Mouse (Mus musculus): ENCODE results near the gene Rccd1.
"Not testable (repeated sequence)": the region's sequence is repeated elsewhere in the genome, so short reads cannot be mapped to it uniquely, and the experiment has no call there.

Rccd1 gene

DNA sequence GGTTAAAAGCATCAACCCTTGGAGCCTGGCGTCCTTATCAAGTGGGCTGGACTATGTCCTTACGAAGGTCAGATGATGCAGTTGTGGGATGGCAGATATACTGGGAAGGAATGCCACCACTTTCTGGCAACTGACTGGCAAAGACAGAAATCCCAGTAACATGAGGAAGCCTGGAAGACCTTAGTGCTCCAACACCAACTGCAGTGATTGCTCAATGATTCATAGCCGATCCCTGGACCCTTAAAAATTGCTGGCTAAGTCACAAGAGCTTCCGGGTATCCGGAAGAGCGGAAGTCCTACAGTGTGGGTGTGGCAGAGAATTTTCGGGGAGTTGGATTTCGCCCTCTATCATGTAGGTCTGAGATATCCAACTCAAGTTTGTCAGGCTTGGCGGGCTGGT is 21.9 kb upstream of the Rccd1 start:
- no peak for DNase-seq (ENCODE audit: low read depth, low spot score)

DNA sequence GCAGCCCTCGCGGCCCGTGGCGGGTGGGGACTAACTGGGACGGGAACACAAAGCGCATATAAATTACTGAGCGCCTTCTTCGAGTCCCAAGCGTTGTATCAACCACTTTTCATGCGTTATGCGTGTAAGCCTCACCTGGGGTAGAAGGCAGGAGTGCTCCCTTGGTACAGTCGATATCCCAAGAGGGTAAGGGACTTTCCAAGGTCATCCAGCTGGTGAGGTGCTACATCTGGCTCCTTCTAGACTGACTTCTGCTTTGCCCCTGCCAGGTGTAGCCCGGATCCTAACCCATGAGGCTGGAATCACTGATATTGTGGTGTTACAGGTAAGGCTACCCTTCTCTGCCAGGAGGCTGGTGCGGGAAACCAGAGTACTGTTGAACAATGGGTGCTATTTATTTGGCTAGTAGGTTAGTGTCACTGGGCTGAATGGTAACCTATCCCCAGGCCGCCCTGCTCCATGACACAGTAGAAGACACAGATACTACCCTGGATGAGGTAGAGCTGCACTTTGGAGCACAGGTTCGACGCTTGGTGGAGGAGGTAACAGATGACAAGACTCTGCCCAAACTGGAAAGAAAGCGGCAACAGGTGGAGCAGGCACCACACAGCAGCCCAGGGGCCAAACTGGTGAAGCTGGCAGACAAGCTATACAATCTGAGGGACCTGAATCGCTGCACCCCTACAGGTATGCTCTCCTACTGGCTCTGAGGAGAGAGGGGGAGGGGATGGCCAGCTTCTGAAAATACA is 19.2 kb upstream of the Rccd1 start:
- DNase-seq (ENCODE audit: low read depth, low spot score): no peak

DNA sequence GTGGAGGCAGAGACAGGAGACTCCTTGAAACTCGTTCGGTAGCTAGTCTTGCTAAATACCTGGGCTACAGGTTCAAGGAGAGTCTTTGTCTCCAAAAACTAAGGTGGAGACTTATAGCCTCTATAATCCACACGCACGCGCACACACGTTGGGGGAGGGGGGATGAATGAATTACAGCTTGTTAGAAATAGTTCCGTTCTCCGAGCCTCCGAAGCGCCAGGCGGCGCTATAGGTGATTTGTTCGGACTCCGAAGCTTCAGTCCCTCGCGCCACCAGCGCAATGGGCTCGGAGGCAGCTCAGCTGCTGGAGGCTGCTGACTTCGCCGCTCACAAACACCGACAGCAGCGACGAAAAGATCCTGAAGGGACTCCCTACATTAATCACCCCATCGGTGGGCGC is 18.6 kb upstream of the Rccd1 start, which contains the start of gene Hddc3:
Gene Hddc3 (plus strand): TSS at position 247 of the 400 bp plus-strand sequence.
- DNase-seq (ENCODE audit: low read depth, low spot score): peak; percentile 95

DNA sequence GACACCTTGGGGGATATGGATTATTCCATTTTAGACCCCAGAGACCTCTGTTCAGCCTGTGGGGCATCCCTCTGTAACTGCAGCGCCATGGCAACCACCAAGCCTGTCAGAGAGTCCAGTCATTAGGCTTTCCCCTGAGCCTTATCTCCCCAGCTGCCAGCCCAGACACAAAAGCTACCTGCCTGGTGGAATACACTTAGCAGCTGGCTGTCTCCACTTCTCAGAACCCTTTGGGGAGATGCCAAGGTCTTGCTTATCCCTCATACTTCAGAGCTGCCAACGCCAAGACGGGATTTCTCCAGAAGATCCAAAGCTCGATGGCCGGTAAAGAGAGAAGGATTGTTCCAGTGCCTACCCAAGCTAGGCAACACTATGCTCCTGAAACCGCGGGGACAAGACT is 17.5 kb upstream of the Rccd1 start:
- no peak for DNase-seq (ENCODE audit: low read depth, low spot score)

DNA sequence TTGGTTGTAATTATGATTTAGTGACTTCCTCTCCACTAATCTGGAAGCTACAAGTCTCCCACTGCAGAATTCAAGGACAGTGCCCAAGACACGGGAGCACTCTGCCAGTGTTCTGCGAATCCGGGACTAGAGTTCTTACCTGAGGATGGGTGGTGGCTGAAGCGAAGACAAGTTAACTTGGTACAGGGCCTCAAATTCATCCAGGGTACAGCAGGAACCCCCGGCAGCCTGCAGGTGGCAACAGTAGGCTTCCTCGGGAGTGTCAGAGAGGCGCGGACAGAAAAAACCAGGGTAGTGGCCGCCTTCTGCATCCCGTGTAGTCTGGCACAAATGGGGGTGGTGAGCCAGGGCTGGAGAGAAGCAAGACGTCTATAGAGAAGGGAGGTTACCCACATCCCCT is 16.5 kb upstream of the Rccd1 start, which contains the start of gene Unc45a:
Gene Unc45a (minus strand): TSS at position 213 of the 400 bp plus-strand sequence.
- DNase-seq (ENCODE audit: low read depth, low spot score): peak; percentile 46

DNA sequence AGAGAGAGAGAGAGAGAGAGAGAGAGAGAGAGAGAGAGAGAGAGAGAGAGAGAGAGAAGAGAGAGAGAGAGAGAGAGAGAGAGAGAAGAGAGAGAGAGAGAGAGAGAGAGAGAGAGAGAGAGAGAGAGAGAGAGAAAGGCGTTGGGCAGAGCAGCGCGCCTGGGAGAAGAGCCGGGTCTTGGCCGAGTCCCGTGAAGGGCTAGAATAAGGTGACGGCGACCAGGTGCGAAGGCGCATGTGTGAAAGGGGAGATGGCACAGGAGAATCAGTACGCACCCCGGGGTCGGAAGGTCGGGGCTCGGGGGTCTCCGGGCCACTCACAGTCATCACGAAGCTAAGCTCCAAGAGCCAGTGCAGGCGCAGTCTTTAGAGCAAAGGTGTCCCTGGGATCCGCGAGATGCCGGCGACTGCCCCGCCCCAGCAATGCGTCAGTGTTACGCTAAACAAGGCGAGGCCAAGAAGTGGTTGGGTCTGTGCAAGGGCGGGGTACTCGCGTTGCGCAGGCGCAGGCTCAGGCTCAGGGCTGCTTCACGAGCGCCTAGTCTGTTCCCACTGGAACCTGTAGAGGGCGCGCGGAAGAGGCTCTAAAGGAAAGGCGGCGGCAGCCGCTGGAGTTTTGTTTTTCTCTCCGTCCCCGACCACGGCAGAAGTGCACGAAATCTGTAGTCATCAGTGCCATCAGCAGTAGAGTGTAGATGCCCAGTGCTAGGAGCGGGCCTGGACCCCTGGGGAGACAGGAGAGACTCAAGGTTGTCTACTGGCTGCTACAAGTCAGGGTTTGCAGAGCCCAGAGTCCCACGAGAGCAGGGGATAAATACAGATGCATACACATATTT is 15.8 kb upstream of the Rccd1 start:
- peak; percentile 96 for DNase-seq (ENCODE audit: low read depth, low spot score)

DNA sequence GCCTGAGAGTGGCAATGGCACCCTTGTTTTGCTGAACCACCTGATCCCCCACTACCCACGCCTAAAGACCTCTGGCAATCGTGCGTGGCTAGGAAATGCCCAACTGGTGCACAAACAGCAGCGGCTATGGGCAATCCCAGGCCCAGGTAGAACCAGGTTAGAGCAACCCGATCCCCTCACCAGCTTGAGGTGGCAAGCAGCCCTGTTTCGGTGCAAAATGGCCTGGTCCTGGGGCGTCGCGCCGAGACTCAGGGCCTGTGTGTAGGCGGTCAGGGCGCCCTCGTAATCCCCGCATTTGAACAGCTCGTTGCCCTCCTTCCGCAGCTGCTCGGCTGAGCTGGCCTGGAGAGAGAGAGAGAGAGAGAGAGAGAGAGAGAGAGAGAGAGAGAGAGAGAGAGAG is 15.1 kb upstream of the Rccd1 start:
- peak; percentile 54 for DNase-seq (ENCODE audit: low read depth, low spot score)

DNA sequence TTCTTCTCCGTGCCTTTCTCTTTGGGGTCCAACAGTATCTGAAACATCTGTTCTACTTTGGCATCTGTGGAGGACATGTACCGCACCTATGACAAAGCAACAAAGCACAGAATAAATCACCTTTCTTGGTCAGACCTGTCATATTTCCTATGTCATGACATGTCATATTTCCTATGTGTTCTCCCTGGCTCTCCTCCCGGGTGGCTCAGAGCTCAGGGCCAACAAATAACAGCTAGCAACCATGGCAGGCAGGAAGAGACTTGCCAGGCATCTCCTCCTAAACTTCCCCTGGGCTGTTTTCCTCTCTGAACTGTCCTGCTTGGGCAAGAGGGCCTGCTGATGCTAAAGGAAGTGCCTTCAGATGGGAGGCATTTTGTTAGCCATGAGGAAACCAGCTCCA is 12.7 kb upstream of the Rccd1 start:
- no peak for DNase-seq (ENCODE audit: low read depth, low spot score)

DNA sequence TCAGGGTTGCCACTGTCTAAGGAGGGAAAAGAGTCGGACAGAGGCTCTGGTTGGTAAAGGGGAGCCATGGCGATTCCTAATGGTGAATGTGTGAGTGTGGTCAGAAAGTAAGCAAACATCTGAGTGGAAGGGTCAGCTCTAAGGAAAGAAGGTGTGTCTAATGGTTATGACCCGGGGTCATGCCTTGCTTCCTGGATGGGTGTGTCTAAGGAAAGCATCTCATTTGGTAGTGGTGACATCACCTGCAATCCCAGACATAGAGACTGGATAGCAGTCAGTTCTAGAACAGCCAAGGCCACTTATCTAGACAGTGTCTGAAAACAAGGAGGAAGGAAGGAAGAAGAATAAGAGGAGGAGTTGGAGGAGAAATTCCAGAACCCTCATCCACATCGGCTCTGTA is 10.6 kb upstream of the Rccd1 start:
- no peak for DNase-seq (ENCODE audit: low read depth, low spot score)

DNA sequence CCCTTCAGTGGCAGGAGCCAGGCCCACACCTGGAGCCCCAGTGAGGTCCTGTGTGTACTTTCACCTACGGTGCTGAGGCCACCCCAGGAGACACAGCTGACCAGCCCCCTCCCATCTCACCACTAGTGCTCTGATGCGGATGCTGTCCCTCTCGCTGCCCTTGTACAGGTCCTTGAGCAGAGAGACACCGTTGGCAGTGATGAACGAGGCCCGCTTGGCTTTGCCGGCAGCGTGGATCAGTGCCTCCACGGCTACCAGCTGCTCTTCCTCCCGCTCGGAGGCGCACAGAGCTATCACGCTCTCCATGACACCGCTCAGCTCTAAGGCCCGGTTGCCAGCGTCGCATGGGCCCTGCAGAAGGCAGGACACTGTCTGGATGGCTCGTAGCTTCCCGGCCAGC is 7.2 kb upstream of the Rccd1 start:
- DNase-seq (ENCODE audit: low read depth, low spot score): no peak

DNA sequence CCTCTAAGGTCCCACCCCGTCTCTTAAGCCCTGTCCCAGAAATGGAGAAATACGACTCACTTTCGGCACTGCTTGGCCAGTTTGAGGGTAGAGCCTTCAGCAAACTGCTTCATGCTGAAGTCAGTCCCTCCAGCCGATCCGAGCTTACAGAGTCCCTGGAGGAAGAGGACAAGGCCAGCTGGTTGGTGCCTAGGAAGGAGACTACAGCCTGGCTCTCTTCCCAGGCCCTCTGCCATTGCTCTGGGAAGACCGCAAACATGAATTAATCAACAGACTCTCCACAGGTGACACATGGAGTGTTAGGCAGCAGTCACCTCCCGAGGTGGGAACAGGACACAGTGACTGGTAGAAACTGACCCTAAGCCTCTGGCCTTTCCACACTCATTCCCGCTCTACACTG is 6.0 kb upstream of the Rccd1 start:
- no peak for DNase-seq (ENCODE audit: low read depth, low spot score)

DNA sequence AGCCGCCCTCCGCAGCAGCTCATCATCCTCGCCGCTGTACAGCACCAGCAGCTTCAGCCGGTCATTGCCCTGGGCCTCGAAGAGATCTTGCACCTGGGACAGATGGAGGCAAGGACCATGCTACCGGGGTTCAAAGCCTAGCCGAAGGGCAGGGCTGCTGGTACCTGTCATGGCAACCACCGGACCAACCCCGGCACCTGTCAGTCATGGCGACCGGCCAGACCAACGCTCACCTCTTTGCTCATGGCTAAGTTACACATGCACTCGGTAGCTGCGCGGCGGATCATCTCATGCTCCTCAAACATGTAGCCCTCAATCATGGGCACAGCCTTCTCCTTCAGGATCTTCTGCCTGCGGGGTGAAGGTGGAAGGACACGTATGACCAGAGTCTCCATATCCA is 1.8 kb upstream of the Rccd1 start:
- DNase-seq (ENCODE audit: low read depth, low spot score): no peak

DNA sequence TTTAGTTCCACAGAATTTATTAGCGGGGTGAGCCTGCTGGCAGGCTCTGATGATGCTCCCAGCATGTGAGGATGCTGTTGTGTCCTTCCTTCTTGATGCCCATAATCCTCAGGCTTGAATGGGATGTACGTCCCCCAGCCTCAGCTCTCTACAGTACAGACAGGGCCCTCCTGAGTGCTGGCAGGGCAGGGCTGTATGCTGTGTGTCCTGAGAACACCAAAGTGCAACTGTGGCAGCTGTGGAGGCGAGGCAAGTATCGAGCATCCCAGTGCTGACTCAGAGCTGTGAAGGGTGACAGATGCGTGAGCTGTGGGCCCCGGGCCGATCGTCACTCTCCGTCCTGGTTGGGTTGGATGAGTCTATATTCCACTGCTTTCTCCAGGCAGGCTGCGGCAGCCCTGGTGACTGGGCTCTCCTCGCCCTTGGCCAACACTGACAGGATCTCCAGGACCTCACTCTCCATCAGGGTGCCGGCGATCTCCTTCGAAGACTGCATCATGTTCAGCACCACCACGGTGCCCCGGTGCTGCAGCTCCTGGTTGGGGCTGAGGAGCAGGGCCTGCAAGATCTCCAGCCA is 1.1 kb upstream of the Rccd1 start:
- no peak for DNase-seq (ENCODE audit: low read depth, low spot score)

DNA sequence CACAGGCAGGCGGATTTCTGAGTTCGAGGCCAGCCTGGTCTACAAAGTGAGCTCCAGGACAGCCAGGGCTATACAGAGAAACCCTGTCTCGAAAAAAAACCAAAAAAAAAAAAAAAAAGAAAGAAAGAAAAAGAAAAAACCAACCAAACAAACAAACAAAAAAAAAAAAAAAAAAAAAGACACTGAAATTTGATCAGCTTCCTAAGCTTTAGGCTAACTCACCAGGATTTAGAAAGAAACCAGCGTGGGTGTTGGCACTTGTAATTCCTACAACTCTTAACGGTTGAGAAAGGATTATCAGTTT is 514 bp upstream of the Rccd1 start:
- not testable (repeated sequence) for DNase-seq (ENCODE audit: low read depth, low spot score)

DNA sequence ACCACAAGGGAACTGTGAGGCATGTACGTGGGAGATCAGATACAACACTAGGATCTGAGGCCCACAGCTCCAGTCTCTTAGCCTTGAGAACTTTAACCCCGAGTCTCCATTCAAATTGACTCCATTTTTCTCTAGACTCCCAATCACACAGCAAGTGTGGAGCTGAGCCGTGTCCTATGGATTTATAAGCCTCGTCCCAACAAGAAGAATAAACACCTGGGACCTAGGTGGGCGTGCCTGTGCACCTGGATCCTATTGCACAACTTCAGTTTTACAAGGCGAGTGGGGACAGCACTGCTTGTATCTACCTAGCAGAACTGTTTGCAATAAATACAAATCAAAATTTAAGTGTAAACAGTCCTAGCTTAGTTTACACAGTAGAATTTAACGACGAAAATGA is 918 bp downstream of the Rccd1 start:
- DNase-seq (ENCODE audit: low read depth, low spot score): no peak

DNA sequence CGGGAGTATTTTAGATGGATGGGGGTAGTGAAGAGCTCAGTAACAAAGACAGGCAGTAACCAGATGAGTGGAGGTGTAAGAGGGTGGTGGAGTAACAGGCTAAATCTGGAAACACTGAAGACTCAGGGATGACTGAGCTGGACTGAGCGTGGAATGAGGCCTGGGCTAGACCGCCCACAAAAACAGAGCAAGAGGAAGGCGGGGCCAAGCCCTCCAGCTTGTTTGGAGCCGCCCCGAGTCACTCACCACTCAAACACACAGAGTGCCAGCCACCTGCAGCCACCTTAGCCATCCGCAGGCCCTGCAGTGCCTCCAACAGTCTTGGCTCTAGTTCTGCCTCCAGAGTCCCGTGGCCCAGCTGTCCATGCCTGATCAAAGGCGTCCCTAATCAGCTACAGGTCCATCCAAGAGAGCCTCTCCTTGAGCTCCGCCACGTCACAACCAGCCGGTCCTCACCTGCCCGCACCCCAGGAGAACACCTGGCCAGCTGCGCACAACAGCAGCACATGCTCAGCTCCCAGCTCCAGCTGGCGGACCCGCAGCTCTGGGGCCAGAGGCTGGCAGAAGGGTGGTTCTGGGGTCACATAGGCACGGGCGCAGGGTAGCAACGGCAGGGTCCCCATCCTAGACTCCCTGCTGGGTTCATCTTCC is 4.3 kb downstream of the Rccd1 start:
- no peak for DNase-seq (ENCODE audit: low read depth, low spot score)

DNA sequence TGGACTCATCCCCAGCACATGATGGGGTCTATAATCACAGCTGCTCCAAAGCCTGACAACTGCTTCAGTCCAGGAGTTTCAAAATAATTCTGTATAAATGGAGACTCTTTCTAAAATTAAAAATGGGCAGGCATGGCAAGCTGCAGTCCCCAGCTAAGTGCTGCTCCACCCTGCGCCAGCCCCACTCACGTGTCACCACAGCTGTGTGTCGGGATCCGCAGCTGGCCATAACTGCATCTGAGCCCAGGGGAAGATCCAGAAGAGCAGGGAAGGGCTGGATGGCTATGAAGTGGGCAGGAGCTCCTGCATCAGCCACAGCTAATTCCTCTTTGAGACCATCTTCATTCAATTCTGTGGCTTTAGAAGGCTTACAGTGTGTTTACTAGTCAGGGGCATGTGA is 5.6 kb downstream of the Rccd1 start:
- DNase-seq (ENCODE audit: low read depth, low spot score): no peak

DNA sequence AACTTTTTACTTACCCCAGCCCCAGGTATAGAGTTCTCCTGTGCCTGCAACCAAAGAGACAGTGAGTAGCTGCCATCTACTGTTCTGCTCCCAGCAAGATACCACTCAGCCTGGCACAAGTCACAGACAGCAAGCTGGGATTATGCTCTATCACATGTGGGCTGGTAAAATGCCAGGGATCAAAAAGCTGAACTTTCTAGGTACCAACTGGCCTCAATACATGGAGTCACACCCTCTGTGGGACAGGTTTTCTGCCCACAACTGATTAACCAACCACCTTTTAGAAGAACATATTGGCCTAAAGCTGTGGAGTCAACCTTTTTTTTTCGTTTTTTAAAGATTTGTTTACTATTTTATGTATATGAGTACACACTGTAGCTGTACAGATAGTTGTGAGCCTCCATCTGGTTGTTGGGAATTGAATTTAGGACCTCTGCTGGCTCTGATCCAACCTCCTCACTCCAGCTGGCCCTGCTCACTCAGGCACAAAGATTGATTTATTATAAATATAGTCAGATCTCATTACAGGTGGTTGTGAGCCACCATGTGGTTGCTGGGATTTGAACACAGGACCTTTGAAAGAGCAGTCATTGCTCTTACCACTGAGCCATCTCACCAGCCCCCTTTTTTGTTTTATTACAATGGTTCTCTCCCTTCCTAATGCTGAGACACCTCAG is 6.7 kb downstream of the Rccd1 start:
- DNase-seq (ENCODE audit: low read depth, low spot score): no peak

DNA sequence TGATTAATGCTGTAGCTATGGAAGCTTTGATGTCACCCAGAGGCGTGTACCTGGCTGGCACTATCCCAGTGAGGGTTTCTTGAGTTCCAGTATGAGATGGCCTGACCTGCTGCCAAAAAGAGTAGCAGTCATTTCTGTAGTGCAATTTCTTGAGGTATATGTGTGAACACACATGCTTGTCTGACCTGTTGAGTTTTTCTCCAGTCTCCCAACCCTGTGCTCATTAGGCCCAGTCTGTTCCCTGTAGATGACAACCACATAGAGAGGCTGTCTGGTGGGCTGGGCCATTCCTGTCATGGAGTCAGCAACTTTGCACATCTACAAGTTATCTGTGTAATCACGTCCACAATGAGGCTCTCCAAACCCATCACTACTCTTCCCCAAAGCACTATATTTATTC is 8.5 kb downstream of the Rccd1 start:
- no peak for DNase-seq (ENCODE audit: low read depth, low spot score)

DNA sequence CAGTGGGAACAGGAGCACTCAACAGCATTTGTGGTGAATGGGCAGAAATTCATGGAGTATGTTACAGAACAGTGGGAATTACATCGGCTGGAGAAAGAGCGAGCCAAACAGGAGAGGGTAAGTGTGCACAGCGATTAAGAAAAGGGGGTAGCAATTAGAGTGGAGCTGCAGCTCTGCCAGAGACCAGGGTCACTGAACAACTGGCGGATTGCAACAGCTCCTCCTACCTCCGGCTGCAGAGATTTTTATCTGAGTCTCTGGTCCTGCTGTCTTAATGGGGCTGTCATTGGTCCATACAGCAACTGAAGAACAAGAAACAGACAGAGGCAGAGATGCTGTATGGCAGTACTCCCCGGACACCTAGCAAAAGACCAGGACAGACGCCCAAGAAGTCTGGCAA is 13.5 kb downstream of the Rccd1 start:
- no peak for DNase-seq (ENCODE audit: low read depth, low spot score)

DNA sequence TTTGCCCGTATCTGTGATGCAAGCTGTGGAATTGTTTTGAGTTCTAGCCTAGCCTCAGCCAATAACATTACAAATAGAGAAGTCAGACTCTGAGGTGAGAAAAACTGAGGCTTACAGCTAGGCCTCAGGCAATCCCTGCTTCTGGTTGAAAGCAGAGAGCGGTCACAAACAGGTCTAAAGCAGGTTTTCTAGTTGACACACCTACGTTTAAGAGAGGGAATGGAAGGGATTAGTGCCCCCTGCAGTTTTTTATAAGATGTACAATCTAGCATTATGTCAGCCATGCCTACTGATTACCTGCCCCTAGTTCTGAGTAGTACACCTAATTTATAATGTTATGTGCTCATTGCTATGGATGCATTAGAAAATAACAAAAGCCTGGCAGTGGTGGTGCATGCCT is 16.5 kb downstream of the Rccd1 start:
- DNase-seq (ENCODE audit: low read depth, low spot score): no peak

DNA sequence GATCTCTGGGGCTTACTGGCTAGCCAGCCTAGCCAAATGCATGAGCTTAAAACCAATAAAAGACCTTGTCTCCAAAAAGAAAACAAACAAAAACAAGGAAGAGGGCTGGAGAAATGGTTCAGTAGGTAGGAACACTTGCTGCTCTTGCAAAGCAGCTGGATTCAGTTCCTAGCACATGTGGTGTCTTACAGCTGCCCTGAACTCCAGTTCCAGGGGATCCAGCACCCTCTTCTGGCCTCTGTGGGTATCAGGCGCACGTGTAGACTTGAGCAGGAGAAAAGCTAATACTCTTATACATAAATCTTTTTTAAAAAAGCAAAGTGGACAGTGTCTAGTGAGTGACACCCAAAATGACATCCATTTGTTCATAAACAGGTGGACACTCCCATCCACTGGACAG is 22.7 kb downstream of the Rccd1 start:
- DNase-seq (ENCODE audit: low read depth, low spot score): no peak
